Mouse (Mus musculus): ENCODE data around the gene Ptpn3.

Ptpn3 gene

DNA sequence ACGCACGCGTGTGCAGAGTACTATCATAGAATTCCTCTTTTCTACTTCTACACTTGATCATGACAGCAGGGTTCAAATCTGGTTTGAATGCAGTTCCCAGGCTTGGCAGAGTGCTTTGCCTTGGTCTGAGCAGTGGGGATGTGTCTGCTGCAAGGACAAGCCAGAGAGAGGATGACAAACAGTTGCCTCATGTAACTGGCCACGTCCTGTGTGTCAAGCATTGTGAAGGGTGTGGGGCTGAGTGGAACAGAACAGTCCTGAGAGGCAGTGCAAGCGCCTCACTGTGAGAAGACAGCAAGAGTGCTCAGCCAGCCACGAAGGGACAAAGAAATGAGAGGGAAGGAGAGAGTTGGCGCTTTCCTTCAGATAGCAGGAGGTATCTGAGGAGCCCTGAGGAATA lies 37.9 kb downstream of the Ptpn3 start:
- DNase-seq (ENCODE audit: low spot score in 2 of 2) = no peak

DNA sequence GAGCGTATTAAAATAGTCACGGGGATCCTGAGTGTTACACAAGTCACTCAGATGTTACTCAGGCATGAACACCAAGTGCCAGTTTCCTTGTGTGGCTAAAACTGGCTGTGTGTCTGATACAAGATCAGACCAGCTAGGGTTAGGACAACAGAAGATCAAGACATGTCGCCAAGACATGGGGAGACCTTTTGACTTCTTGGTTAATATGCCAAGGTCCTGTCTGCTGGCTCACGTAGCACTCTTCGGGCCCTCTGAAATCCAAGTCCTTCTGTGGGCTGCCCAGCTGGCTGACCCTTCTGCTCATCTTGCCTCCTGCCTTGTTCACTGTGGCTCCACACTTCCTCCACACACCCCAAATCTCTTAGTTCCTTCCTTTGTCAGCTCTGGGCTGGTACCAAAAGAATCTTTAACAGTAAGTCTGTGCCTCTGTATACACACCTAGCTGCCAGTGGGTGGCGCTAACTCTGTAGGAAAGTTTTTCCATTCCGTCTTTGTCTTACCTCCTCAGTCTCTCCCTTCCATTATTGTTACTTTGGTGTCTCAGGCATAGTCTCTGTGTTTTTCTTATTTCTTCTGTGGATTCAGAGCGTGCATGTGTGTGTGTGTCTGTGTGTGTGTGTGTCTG lies 38.5 kb downstream of the Ptpn3 start:
- DNase-seq (ENCODE audit: low spot score in 2 of 2) = no peak

DNA sequence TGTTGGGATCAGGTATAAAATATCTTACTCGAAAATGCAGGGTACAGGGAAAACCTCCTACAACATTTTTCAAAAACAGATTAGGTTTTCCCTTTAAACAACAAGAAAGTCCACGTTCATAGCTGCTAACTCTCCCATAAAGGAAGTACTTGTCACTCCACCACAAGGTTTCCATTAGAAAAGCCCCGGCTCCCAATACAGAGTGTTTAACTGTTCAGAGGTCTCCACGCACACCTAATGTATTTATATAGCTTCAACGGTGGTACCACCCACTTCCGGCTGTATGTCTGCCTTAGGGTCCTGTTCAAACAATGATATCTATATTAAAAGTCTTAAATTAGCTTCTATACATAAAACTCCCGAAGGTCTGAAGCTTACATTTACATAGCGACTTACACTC lies 39.2 kb downstream of the Ptpn3 start:
- no peak for DNase-seq (ENCODE audit: low spot score in 2 of 2)

DNA sequence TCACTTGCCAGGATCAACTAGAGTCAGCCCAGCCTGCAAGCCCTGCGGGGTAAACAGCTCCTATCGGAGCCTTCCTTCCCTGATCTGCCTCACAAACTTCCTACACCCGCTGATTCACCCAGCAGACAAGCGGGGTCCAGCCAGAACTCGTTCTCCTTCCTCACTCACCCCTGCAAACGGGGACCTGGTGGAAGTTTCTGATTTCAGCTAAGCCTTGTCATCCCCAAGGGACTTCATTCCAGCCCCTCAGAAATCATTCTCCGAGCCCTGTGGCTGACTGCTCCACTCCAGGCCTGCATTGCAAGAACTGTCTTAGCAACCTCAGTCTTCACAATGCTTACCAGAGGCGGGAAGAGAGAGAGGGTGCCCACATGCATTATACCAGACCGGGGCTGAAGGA lies 39.8 kb downstream of the Ptpn3 start:
- DNase-seq (ENCODE audit: low spot score in 2 of 2) = no peak

DNA sequence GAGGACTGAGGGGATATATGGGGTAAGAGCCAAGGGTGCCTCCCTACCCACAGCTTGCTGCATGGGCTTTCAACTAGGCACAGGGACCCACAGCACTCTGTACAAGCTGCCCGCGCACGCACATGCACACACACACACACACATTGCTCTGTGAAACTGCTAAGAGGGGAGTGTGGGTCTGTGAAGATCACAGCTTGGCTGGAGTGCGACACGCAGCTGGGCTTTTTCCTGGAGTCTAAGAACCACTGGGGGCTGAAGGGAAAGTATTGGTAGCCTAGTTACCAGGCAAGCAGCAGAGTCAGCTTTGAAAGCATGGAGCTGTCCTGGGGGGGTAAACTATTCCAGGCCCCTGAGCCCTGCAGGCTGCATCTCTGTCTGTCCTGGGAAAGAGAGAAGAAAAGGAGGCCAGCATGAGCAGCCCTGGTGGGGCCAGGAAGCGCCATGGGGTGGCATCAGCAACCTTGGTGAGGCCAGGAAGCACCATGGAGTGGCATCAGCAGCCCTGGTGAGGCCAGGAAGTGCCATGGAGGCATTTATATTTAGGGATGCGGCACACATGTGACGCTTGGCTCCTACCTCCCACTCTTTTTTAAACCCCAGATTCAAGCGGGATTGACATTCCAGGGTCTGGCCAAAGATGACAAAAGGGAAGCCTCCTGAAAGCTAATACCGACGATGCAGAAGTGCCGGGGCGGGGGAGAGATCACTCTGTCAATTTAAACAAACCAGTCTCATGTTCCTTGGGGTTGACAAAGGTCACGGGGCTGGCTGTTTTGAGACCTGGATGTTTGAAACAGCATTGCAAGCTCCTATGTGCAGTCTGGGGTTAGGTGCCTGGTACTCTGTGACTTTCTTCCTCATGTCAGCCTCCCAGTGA lies 43.2 kb downstream of the Ptpn3 start:
- DNase-seq (ENCODE audit: low spot score in 2 of 2) = no peak

DNA sequence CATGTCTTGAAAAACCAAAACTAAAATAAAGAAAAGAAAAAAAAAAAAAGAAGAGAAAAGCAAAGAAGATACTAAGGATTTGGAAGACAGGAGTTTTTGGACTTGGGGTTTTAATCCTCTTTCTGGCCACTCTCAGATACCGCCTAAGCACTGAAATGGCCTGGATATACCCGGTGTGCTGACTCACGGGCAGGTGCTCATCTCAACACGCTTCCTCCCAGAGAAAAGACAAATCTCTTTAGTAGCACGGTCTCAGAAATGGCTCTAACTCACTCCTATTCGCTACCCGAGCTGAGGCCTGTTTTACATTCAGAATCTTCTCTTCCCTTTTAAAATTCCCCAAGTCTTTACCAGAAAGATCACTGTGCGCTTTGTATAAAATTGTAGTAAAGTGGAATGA lies 44.2 kb downstream of the Ptpn3 start:
- DNase-seq (ENCODE audit: low spot score in 2 of 2) = no peak

DNA sequence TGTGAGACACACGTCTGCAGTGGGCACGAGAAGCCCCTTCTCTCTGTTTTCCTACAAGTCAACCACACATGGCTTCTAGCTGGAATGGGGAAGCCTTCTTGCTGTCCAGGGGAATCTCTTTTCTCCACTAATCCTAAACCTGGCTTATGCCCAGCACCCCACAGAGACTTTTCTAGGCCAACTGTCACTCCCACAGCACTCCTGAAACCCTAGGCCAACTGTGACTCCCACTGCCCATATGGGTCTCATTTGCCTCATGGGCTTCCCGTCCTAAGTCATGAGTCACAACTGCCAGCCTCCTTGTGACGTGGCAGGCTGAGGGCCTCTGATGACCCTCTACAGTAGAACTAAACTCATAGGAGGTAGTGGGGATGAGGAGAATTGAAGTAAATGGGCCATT lies 44.9 kb downstream of the Ptpn3 start:
- no peak for DNase-seq (ENCODE audit: low spot score in 2 of 2)

DNA sequence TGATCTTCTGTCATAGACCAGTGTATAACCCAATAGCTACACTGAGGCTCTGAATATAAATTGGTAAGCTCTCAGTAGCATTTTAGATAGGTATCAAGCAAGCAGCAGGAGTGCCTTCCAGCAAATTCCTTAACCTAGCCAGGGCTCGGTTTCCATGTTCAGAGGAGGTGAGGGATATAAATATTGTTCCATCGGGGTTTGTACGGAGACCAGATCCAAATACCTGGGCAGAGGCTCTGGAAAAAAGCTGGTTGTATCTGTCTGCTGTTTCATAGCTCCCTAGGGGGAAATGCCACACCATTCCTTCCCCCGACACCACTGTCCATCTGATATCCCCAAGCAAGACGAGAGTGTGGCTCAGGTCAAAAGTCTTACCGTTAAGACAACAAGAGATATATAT lies 47.2 kb downstream of the Ptpn3 start:
- DNase-seq (ENCODE audit: low spot score in 2 of 2) = no peak

DNA sequence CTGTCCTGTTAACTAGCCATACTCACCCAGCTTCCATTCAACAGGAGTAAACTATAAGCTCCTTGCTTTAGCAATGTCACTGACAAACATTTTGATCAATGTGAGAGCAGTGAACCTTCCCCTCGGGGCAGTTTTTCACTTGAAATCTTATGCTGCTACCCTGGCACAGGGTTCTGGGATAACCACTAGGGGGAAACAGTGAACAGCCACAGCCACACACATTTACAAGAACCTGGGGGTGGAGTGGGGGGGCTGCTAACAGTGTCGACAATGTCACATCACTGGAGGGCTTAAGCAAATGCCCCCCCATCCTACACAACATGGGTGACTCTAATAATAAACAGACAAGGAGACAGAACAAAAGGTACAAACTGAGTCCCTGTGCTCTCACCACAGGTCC lies 51.0 kb downstream of the Ptpn3 start:
- no peak for DNase-seq (ENCODE audit: low spot score in 2 of 2)

DNA sequence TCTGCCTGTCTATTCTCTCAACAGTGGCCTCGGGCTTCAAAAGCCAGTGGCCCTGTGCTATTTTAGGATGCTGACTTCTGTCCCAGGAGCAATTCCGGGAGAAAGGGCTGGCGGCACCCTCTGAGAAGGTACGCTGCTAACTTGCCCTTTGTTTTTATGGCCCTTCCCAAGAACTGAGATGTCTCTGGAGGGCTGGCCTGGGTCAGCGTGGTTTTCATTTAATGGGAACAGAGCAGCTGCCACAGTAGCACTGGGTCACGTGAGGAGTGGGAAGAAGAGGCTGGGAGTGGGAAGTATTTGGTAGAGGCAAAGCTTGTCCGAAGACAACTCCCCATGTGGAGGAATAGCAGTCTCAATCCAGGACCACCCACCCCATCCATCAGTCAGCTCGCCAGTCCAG lies 52.5 kb downstream of the Ptpn3 start:
- no peak for DNase-seq (ENCODE audit: low spot score in 2 of 2)

DNA sequence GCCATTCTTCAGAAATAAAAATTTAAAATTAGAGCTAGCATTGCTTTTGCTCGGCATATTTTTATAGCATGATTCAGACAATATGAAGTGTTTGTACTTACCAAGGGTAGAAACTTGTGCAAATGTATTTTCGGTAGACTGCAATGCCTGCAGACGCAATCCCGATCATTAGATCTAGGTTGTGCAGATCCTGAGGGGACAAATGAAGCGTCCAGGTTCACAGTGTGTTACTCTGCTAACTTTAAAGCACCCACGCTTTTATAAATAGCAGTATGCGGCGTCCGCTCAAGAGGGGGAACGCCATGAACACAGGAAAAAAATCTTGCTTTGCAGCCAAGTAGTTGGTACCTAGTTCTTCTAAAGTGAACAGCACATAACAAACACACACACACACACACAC lies 56.8 kb downstream of the Ptpn3 start:
- no peak for DNase-seq (ENCODE audit: low spot score in 2 of 2)

DNA sequence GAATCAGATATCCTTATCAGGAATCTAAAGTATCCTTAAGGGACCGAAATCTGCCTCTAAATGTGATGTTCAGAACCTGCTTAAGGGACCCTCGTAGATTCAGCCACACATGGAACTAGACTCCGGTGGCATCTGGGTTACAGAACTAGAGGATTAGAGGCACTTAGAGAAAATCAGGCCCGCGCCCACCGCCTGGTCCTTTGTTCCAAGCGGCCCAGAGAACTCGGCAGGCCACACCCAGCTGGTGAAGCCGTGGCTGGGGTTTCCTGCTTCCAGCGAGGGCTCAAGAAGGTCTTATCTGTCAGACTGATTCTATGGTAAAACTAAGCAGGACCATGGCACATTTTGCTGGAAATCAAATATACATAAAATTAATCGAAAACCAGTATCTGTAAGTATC lies 58.3 kb downstream of the Ptpn3 start:
- DNase-seq (ENCODE audit: low spot score in 2 of 2) = no peak

DNA sequence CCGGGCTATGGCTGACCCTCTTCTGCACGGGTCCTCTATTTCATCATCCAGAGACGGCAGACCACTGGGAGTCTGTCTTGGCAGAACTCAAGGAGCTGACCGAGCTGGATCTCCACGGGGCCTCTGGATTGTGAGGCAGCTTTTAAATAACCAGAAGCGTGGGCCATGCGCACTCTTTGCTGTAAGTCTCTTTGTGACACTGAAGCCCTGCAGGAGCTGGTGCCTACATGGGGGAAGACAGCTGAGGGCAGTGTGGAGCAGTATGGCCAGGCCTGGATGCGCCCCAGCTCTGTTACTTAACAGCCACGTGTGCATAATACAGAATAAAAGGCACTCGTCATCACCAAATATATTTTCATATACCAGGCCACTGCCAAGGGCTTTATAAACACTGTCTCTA lies 60.7 kb downstream of the Ptpn3 start:
- no peak for DNase-seq (ENCODE audit: low spot score in 2 of 2)

DNA sequence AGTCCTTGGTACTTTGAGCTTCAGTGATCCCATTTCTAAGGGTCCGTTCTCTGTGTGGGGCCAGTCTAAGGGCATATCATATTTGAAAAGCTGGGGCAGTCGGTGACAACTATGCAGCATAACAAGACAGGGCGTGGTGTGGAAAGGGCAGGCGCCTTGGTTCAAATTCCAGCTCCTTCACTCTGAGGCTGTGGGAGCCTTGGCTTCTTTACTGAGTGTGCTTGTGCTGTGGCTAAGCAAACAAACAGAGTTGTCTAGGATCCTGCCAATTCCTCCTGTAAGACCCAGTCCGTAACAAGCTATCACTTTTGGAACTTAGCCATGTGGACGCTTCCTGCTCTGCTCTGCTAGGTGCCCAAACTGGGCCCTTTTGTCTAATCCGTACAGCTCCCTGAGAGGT lies 61.5 kb downstream of the Ptpn3 start:
- DNase-seq (ENCODE audit: low spot score in 2 of 2) = no peak

DNA sequence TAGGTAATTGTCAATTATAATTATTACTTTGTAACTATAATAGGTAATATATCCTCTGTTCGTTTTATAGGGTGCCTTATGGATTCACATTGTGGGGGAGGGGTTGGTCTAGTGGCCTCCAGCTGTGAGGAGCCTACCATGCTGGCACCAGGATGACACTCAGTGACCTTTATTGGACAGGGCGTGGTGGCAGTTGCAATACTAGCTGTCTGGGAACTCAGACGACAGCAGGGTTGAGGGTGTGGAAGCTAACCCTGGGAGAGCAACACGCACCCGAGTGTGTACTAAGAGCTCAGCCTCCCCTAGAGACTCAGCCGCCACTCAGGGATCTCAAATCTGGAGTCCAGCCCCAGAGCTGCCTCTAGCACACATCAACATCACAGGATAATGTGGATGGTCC lies 62.5 kb downstream of the Ptpn3 start:
- DNase-seq (ENCODE audit: low spot score in 2 of 2) = no peak

DNA sequence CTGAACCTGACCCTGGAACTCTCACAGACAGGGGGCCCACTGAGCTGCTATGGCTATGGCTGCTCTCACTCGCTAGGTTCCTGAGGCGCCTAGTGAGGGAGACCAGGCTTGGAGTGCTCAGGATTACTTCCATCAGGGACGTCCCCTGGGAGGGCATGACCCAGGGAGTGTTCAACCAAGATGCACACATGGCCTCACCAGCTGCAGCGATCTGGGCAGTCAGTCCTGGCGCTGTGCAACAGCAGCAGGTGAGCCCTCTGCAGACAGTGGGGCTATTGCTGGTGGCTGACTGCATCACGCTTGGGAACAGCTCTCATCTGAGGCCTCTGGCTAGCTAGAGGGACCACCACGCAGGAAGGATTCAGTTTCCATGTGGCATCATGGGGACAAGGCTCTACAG lies 63.5 kb downstream of the Ptpn3 start:
- no peak for DNase-seq (ENCODE audit: low spot score in 2 of 2)

DNA sequence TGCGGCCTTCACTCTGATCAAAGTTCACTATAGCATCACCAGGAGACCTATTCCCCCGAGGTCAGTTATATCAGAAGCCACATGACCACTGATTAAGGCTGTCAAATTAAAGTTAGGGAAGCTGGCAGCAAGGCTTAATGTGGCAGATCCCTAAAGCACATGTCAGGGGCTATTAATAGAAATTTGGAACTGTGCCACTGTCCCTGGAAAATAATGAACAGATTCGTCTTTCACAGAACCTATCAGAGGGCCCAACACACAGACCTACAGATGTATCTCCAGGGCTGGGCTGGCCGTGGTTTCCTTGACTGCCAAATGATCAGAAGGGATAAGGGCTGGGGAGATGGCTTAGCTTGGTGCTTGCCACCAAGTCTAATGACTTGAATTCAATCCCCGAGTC lies 65.1 kb downstream of the Ptpn3 start:
- no peak for DNase-seq (ENCODE audit: low spot score in 2 of 2)

DNA sequence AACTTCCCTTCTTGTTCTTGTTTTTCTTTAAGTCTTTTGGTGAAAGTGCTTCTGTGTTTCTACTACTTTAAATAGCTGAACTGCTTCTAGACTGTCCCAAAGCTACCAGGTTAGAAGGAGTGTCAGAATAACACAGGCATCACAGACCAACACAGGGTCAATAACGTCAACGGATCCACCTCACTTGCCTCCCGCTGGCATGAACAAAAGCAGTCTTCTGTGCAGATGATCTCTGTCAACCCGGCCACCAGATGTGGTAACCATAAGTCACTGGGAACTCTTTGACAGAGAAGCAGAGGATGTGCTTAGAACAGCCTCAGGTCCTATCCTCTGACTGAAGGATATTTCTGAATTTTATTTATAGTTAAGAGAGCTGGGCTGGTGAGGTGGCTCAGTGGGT lies 65.9 kb downstream of the Ptpn3 start:
- no peak for DNase-seq (ENCODE audit: low spot score in 2 of 2)

DNA sequence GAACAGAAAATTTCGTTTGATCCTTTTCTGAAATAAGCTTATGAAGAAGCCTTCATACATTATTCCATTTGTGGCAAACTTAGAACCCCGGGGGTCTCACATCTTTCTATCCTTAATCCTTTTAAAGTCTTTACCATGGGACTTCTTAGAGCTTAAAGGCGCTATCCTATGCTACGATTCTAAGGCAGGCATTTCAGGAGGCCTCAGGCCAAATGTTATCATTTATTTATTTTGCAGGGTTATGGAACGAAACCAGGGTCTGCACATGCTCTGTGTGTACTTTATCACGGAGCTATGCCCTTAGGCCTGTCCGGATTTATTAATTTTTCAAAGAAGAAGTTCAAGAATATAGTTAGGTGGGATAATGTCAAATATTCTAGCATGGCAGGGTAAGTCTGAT lies 67.3 kb downstream of the Ptpn3 start:
- no peak for DNase-seq (ENCODE audit: low spot score in 2 of 2)

DNA sequence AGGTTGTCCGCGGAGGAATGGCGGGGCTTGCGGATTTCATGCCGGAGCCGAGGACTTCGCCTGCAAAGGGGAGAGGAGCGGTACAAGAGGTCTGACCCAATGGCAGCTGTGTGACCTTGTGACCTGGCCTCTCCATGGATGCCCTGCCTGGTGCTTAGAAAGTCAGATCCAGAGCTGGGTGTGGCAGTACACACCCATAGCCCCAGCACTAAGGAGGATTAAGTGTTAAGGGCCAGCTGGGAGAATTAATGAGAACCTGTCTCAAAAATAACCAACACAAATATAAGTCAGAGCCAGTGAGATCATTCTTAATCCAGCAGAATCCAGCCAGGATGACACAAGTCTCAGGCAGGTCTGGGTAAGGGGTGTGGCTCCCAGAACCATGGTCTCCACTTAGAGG lies 69.2 kb downstream of the Ptpn3 start:
- no peak for DNase-seq (ENCODE audit: low spot score in 2 of 2)

DNA sequence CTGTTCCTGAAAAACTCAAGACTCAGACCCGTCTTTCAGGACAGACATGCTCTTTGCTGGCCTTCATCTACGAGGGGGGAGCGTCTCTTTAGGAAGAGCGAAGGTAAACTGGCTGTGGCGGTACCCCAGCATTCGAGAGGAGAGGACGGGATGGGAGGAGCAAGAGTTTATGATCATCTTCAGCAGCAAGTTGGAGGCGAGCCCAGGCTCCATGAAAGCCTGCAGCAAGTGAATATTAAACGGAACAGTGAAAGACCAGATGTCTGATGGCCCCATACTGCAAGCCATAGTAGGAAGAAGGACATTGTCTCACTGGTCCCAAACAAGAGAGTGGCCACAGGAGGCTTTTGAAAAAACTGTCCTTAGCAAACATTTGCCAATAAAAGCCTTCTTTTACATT lies 70.3 kb downstream of the Ptpn3 start:
- DNase-seq (ENCODE audit: low spot score in 2 of 2) = no peak

DNA sequence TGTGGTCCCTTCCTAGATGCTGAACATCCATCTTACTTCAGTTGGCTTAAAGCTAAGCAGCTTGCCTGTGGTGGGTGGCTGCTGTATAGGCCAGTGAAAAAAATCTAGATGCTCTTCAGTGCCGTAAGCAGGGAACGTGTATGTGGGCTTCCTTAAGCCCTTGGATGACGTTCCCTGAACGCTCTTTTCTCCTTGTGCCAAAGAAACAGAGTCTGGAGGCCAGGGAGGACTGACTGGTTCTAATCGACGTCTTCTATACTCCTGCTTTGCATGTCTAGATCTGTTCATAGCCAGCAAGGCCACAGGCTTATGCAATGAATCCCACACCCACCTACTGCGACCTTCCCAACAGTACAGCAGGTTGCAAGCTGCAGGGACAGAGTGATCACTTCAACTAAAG lies 71.3 kb downstream of the Ptpn3 start:
- DNase-seq (ENCODE audit: low spot score in 2 of 2) = no peak

DNA sequence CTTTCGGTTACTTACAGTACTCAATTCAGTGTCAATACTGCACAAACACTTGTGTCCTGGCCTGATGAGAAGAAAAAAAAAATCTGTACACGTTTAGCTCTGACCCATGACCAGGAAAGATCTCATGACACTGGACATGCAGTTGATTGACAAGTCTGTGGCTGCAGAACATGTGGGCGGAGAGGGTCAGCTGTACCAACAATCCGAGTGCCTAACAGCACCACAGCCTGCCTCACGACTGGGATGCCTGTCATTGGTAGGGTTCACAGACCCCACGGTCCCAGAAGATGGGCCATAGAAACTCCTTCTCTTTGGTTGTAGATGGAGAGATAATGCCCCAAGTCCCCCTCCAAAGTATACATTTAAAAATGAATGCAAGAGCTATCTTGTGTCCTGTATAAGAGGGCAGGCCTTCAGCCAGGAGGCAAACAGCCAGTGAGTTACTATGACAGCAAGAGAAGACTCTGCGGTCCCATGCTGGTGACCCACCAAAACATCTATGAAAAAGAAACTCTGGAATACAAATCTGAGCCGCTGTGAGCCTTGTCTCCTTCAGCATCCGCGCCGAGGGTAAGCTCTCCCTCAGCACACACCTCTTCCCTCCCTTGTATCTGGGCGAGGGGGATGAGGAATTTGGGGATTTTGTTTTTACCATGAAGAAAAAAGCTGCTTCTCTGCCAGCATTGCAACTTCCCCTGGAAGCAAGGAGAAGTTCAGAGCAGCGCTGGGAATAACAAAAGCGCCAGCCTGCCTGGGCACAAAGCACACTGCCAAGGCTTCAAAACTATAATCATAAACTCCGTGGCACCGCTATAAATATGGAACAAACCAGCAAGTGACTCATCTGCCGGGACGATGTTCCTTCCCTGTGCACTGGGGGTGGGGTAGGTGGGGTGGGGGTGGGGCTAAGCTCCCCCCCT lies 72.8 kb downstream of the Ptpn3 start:
- no peak for DNase-seq (ENCODE audit: low spot score in 2 of 2)

Data from frontal cortex, postnatal 25 days (tissue).